Mouse (Mus musculus) testis, adult 2 months (tissue): ENCODE measurements around the gene Omp.

Source experiments
- CTCF ChIP-seq: fragments of 200-500 bp; IDR thresholded peaks from 2 replicates; pipeline ENCODE4 v1.5.1; 2012; ENCODE audit warnings: low read depth, mild to moderate bottlenecking, inconsistent platforms, low read length, moderate library complexity; ENCODE audit not compliant: control insufficient read depth, insufficient read depth, insufficient replicate concordance
- POLR2A ChIP-seq: fragments of 200-500 bp; IDR thresholded peaks from 2 replicates; pipeline ENCODE4 v1.6.1; 2012; ENCODE audit warnings: low read depth, mild to moderate bottlenecking, inconsistent platforms, low read length, moderate library complexity; ENCODE audit not compliant: control insufficient read depth

- TF ChIP-seq POLR2A (no peak), CTCF (no peak)
These were observed 6.1 kb downstream of the Omp start for GRCm38 (mm10) chr7:98139216-98139615.
